Mouse (Mus musculus): ENCODE data around the gene Nudt17.

DNA sequence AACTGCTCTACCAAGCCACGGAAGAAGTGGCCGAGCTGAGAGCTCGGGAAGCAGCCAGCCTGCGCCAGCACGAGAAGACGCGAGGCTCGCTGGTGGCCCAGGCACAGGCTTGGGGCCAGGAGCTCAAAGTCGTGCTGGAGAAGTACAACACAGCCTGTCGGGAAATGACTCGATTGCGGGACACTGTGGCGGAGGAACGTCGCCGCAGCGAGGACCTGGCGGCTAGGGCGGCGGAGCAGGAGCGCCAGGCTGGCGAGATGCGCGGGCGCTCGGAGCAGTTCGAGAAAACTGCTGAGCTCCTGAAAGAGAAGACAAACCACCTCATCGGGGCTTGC, 23.6 kb downstream of the Nudt17 start:
- no peak for TF ChIP-seq CTCF (IDR thresholded peaks at IDR 0.05; ENCODE audit: extremely low read depth, insufficient read depth, insufficient read length, insufficient replicate concordance)
- no peak for TF ChIP-seq POLR2A (IDR thresholded peaks at IDR 0.05; ENCODE audit: low read depth, low read length)
